Mouse (Mus musculus) liver, embryonic 13.5 days (tissue): Measurements from ENCODE around the gene Gmps. TPM values are rescaled to one million over a fixed set of nuclear protein-coding genes. Genes with fewer than 3 reads are reported as not detected.
A peak's percentile ranks its signal among the peaks of the same experiment; 100 is the strongest.

Experiments used
- ATAC-seq: fragments of 200-750 bp; cut with Nextera tagmentation; 2 replicates; pipeline ENCODE4 v1.8.0; 2017; ENCODE audit warnings: low read depth, mild to moderate bottlenecking, moderate number of reproducible peaks, moderate library complexity
- DNase-seq: peaks from one replicate; pipeline ENCODE4 v3.0.0; 2022
- H3K27ac ChIP-seq: fragments of 300-500 bp; sonication (generic); 2 replicates; pipeline ENCODE4 v1.5.1; 2015; ENCODE audit warnings: moderate library complexity, mild to moderate bottlenecking, inconsistent platforms
- H3K27me3 ChIP-seq: fragments of 300-500 bp; sonication (generic); 2 replicates; pipeline ENCODE4 v1.6.1; 2015; ENCODE audit warnings: mild to moderate bottlenecking, inconsistent platforms
- H3K36me3 ChIP-seq: fragments of 300-500 bp; sonication (generic); 2 replicates; pipeline ENCODE4 v1.6.1; 2015; ENCODE audit warnings: mild to moderate bottlenecking, inconsistent platforms
- H3K4me1 ChIP-seq: fragments of 300-500 bp; sonication (generic); replicated peaks from 2 replicates; pipeline ENCODE4 v1.6.1; 2015; ENCODE audit warnings: inconsistent platforms
- H3K4me2 ChIP-seq: fragments of 300-500 bp; sonication (generic); 2 replicates; pipeline ENCODE4 v1.6.1; 2015; ENCODE audit warnings: inconsistent platforms, mild to moderate bottlenecking, moderate library complexity
- H3K4me3 ChIP-seq: fragments of 300-500 bp; sonication (generic); replicated peaks from 2 replicates; pipeline ENCODE4 v1.5.1; 2015; ENCODE audit warnings: mild to moderate bottlenecking, inconsistent platforms
- H3K9ac ChIP-seq: fragments of 300-500 bp; sonication (generic); 2 replicates; pipeline ENCODE4 v1.6.1; 2015; ENCODE audit warnings: mild to moderate bottlenecking, inconsistent platforms
- H3K9me3 ChIP-seq: fragments of 300-500 bp; sonication (generic); replicated peaks from 2 replicates; pipeline ENCODE4 v1.6.1; 2016; ENCODE audit warnings: inconsistent platforms
- WGBS: fragments of 180-500 bp; shearing (Covaris S2); methylation state at CpG from one replicate; pipeline ENCODE4 v1.1.7; 2015; ENCODE audit not compliant: insufficient replicate concordance; 5-methylcytosine and 5-hydroxymethylcytosine counted together
- polyA plus RNA-seq: library from polyadenylated mRNA; unstranded; fragments of >200 nt; fragmentation: Nextera tagmentation; extraction: Ambion mirVana; gene quantifications from 2 replicates; pipeline ENCODE4 v1.2.1, GENCODE M21; 2015

Gene Gmps
- polyA plus RNA-seq, 1 experiment from 2014 or later = 29.9 TPM

- H3K4me2 ChIP-seq = peak overlapping the region; percentile 79
- peaks cover 27% of the 10 kb centered on the region for H3K4me1 ChIP-seq
- 74% methylated on average over 4 of the region's 4 CpGs for WGBS
- no peak overlapping the region for H3K27ac ChIP-seq
- ATAC-seq = no peak
- peaks cover 26% of the 10 kb centered on the region for H3K36me3 ChIP-seq
- H3K9ac ChIP-seq = peak overlapping the region; percentile 96
- no peaks in the 10 kb centered on the region for H3K27me3 ChIP-seq
- no peak for DNase-seq
- H3K4me3 ChIP-seq = peak overlapping the region; percentile 94
- no peaks in the 10 kb centered on the region for H3K9me3 ChIP-seq
These were observed 2.0 kb downstream of the Gmps start for GRCm38 (mm10) chr3:63977895-63978294.

- WGBS = 67% methylated on average over 1 of the region's 1 CpGs
- Histone ChIP-seq H3K4me2 (no peak overlapping the region), H3K9ac (no peak overlapping the region), H3K27ac (no peak overlapping the region), H3K4me3 (no peak overlapping the region), H3K27me3 (no peaks in the 10 kb centered on the region), H3K36me3 (peaks cover 60% of the 10 kb centered on the region), H3K9me3 (no peaks in the 10 kb centered on the region), H3K4me1 (no peaks in the 10 kb centered on the region)
- no peak for DNase-seq
- no peak for ATAC-seq
These were observed 10.8 kb downstream of the Gmps start for GRCm38 (mm10) chr3:63986656-63987055.

- no peak overlapping the region for H3K27ac ChIP-seq
- H3K4me1 ChIP-seq = no peaks in the 10 kb centered on the region
- no peak overlapping the region for H3K9ac ChIP-seq
- ATAC-seq = no peak
- no peak overlapping the region for H3K4me2 ChIP-seq
- no peak overlapping the region for H3K4me3 ChIP-seq
- no peaks in the 10 kb centered on the region for H3K27me3 ChIP-seq
- DNase-seq = no peak
- 89% methylated on average over 3 of the region's 3 CpGs for WGBS
- H3K9me3 ChIP-seq = no peaks in the 10 kb centered on the region
- peaks cover 67% of the 10 kb centered on the region for H3K36me3 ChIP-seq
These were observed 13.0 kb downstream of the Gmps start for GRCm38 (mm10) chr3:63988722-63989440.

GRCm38 (mm10) chr3:64021436-64021835, 45.5 kb downstream of the Gmps start:
- WGBS = 74% methylated on average over 3 of the region's 3 CpGs
- no peak for ATAC-seq
- Histone ChIP-seq H3K36me3 (peaks cover 11% of the 10 kb centered on the region), H3K9ac (no peak overlapping the region), H3K4me3 (no peak overlapping the region), H3K4me1 (no peaks in the 10 kb centered on the region), H3K4me2 (no peak overlapping the region), H3K9me3 (no peaks in the 10 kb centered on the region), H3K27me3 (no peaks in the 10 kb centered on the region), H3K27ac (no peak overlapping the region)
- no peak for DNase-seq

GRCm38 (mm10) chr3:64021867-64022266, 46.0 kb downstream of the Gmps start:
- Histone ChIP-seq H3K4me1 (no peaks in the 10 kb centered on the region), H3K9ac (no peak overlapping the region), H3K27me3 (no peaks in the 10 kb centered on the region), H3K4me2 (no peak overlapping the region), H3K9me3 (no peaks in the 10 kb centered on the region), H3K4me3 (no peak overlapping the region), H3K36me3 (peaks cover 8% of the 10 kb centered on the region), H3K27ac (no peak overlapping the region)
- DNase-seq (no peak), ATAC-seq (no peak)
- 64% methylated on average over 2 of the region's 2 CpGs for WGBS

GRCm38 (mm10) chr3:64029846-64030245, 53.9 kb downstream of the Gmps start:
- Histone ChIP-seq H3K4me3 (no peak overlapping the region), H3K36me3 (no peaks in the 10 kb centered on the region), H3K27me3 (no peaks in the 10 kb centered on the region), H3K27ac (no peak overlapping the region), H3K4me2 (no peak overlapping the region), H3K9ac (no peak overlapping the region), H3K9me3 (no peaks in the 10 kb centered on the region; the same call in 1 of the 2 replicates), H3K4me1 (no peaks in the 10 kb centered on the region)
- ATAC-seq = no peak
- WGBS = 85% methylated on average over 4 of the region's 4 CpGs
- DNase-seq = no peak

- no peak for ATAC-seq
- DNase-seq = no peak
- no peak overlapping the region for H3K4me3 ChIP-seq
- 59% methylated on average over 7 of the region's 7 CpGs for WGBS
- H3K4me1 ChIP-seq = no peaks in the 10 kb centered on the region; the same call in 1 of the 2 replicates
- H3K4me2 ChIP-seq = no peak overlapping the region
- no peak overlapping the region for H3K27ac ChIP-seq
- no peaks in the 10 kb centered on the region for H3K27me3 ChIP-seq
- no peaks in the 10 kb centered on the region for H3K9me3 ChIP-seq
- H3K36me3 ChIP-seq = no peaks in the 10 kb centered on the region
- H3K9ac ChIP-seq = no peak overlapping the region
These were observed 62.4 kb downstream of the Gmps start for GRCm38 (mm10) chr3:64038136-64038841.

GRCm38 (mm10) chr3:64039818-64040784, 64.2 kb downstream of the Gmps start:
- Histone ChIP-seq H3K27ac (no peak overlapping the region), H3K9ac (no peak overlapping the region), H3K27me3 (no peaks in the 10 kb centered on the region), H3K4me2 (peak overlapping the region; percentile 38), H3K9me3 (no peaks in the 10 kb centered on the region), H3K36me3 (no peaks in the 10 kb centered on the region), H3K4me3 (peak overlapping the region; percentile 21; the same call in 1 of the 2 replicates), H3K4me1 (no peaks in the 10 kb centered on the region; the same call in 1 of the 2 replicates)
- WGBS = 24% methylated on average over 25 of the region's 25 CpGs
- ATAC-seq (0 out of 2 replicates have a peak, but pooled peaks have one; percentile 45), DNase-seq (peak; percentile 23)

Other genes with a start within 250 kb of the Gmps start
- 0.09 and 0.10 TPM in 2 replicates for gene Plch1, start 76.6 kb upstream of the Gmps start, polyA plus RNA-seq
- 2.2 and 2.3 TPM in 2 replicates for gene E130311K13Rik, start 46.6 kb upstream of the Gmps start, polyA plus RNA-seq
- gene Slc33a1, start 11.3 kb upstream of the Gmps start, polyA plus RNA-seq = 10.2 and 13.1 TPM in 2 replicates
- gene Vmn2r1, start 105.4 kb downstream of the Gmps start, polyA plus RNA-seq = not detected in 2 replicates
- gene Vmn2r2, start 165.8 kb downstream of the Gmps start, polyA plus RNA-seq = not detected in 2 replicates